ENCODE assay signal across 8 mouse cellular contexts in genomic region chrX:73655529-73655928, GRCm38 (mm10). TPM values are rescaled to one million over a fixed set of nuclear protein-coding genes. Genes with fewer than 3 reads are reported as not detected.
DNase-seq lines count a peak whose midpoint lies in the region; ATAC-seq and TF ChIP-seq lines count a peak whose summit lies in the region.

No protein-coding gene starts in this region.

- H3K27ac ChIP-seq in MEL (ENCODE audit: control insufficient read depth, low read depth, low read length), result no peak overlapping the region
- H3K27ac ChIP-seq in embryonic facial prominence, embryonic 14.5 days (replicated peaks; ENCODE audit: low read depth, low read length), result no peak overlapping the region

- H3K9me3 ChIP-seq in MEL (replicated peaks; ENCODE audit: insufficient read depth, low read length), result no peaks in the 10 kb centered on the region
- no peaks in the 10 kb centered on the region for H3K9me3 ChIP-seq in embryonic facial prominence, embryonic 14.5 days (ENCODE audit: control insufficient read depth, low read length)

- H3K36me3 ChIP-seq in MEL (ENCODE audit: control insufficient read depth in 1 of 2, insufficient read depth in 2 of 2, low read length in 2 of 2), result no peaks in the 10 kb centered on the region
- H3K36me3 ChIP-seq in embryonic facial prominence, embryonic 14.5 days (ENCODE audit: control insufficient read depth, insufficient read depth, low read length), result no peaks in the 10 kb centered on the region

- TF ChIP-seq RAD21 in MEL (IDR thresholded peaks at IDR 0.05; ENCODE audit: low read depth, low read length), result peak; percentile 12

- ATAC-seq in embryonic facial prominence, embryonic 14.5 days (ENCODE audit: low read depth), result no peak
- peak; percentile 36; the same call in 1 of the 2 replicates for ATAC-seq in neutrophil, adult 5-6 weeks (ENCODE audit: extremely low read depth, insufficient number of reproducible peaks, low FRiP score, poor library complexity, severe bottlenecking)

- DNase-seq in kidney, postnatal 10 days, result peak; percentile 58
- no peak for DNase-seq in kidney, adult 8-10 months
- DNase-seq in MEL (ENCODE audit: low read depth, low spot score), result peak; percentile 68
- DNase-seq in embryonic facial prominence, embryonic 14.5 days (ENCODE audit: low spot score), result peak; percentile 35
- DNase-seq in cerebellum, adult 11-12 months, result no peak
- no peak for DNase-seq in cerebellum, adult 11 months
- DNase-seq in right cerebral cortex, postnatal 14 days, result no peak

- no peak for TF ChIP-seq POLR2A in MEL (IDR thresholded peaks at IDR 0.05; ENCODE audit: control insufficient read depth in 1 of 2, insufficient read depth in 1 of 2, low read depth in 1 of 2, low read length in 2 of 2, poor library complexity in 1 of 2)

- WGBS in embryonic facial prominence, embryonic 14.5 days, result 53% methylated on average over 3 of the region's 3 CpGs

- H3K79me2 ChIP-seq in MEL (ENCODE audit: control insufficient read depth, insufficient read depth, low read length, poor library complexity), result no peaks in the 10 kb centered on the region

- peak; percentile 56 to 61 (median 61) for TF ChIP-seq CTCF in MEL (IDR thresholded peaks at IDR 0.05 in 2 of 3, conservative IDR thresholded peaks at IDR 0.05 in 1 of 3; ENCODE audit: control insufficient read depth in 1 of 3, insufficient read depth in 1 of 3, low read depth in 2 of 3, low read length in 3 of 3, poor library complexity in 1 of 3, severe bottlenecking in 1 of 3)

- H3K4me2 ChIP-seq in embryonic facial prominence, embryonic 14.5 days (ENCODE audit: low read depth, low read length), result no peak overlapping the region

- H3K4me1 ChIP-seq in MEL (ENCODE audit: control insufficient read depth in 1 of 2, insufficient read depth in 2 of 2, low read length in 2 of 2), result peaks cover 0 to 11% of the 10 kb centered on the region in 2 experiments; a peak in 1 of 4 replicates
- no peaks in the 10 kb centered on the region for H3K4me1 ChIP-seq in embryonic facial prominence, embryonic 14.5 days (ENCODE audit: control insufficient read depth, insufficient read depth, low read length)

- peak overlapping the region; percentile 31; the same call in 1 of the 2 replicates for H3K9ac ChIP-seq in MEL (ENCODE audit: control insufficient read depth, low read depth, low read length, poor library complexity, severe bottlenecking)
- no peak overlapping the region for H3K9ac ChIP-seq in embryonic facial prominence, embryonic 14.5 days (ENCODE audit: low read depth, low read length)

- H3K4me3 ChIP-seq in MEL (ENCODE audit: control insufficient read depth in 1 of 2, insufficient read depth in 1 of 2, low read depth in 2 of 2, low read length in 2 of 2), result no peak overlapping the region
- no peak overlapping the region for H3K4me3 ChIP-seq in embryonic facial prominence, embryonic 14.5 days (ENCODE audit: low read depth, low read length)

- no peak for TF ChIP-seq EP300 in MEL (IDR thresholded peaks at IDR 0.05; ENCODE audit: low read depth in 1 of 2, low read length in 2 of 2)

- no peaks in the 10 kb centered on the region for H3K27me3 ChIP-seq in MEL (ENCODE audit: control insufficient read depth in 1 of 2, insufficient read depth in 2 of 2, low read length in 2 of 2)
- H3K27me3 ChIP-seq in embryonic facial prominence, embryonic 14.5 days (replicated peaks; ENCODE audit: control insufficient read depth, insufficient read depth, low read length), result no peaks in the 10 kb centered on the region

TF ChIP-seq in MEL, 35 proteins besides CTCF, POLR2A, EP300 and RAD21:
- no peak for TF ChIP-seq ZNF384 (IDR thresholded peaks at IDR 0.05; ENCODE audit: low read depth, low read length)
- no peak for TF ChIP-seq NELFE (IDR thresholded peaks at IDR 0.05; ENCODE audit: low read depth, low read length)
- no peak for TF ChIP-seq UBTF (IDR thresholded peaks at IDR 0.05; ENCODE audit: borderline replicate concordance, insufficient read depth, low read depth, low read length)
- TF ChIP-seq GABPA (IDR thresholded peaks at IDR 0.05; ENCODE audit: low read depth, low read length), result no peak
- no peak for TF ChIP-seq NRF1 (IDR thresholded peaks at IDR 0.05; ENCODE audit: insufficient read depth, low read depth, low read length, poor library complexity, severe bottlenecking)
- no peak for TF ChIP-seq ZC3H11A (IDR thresholded peaks at IDR 0.05; ENCODE audit: low read depth, low read length)
- TF ChIP-seq MAFK (IDR thresholded peaks at IDR 0.05; ENCODE audit: borderline replicate concordance, low read depth, low read length), result no peak
- TF ChIP-seq POLR2AphosphoS5 (IDR thresholded peaks at IDR 0.05; ENCODE audit: borderline replicate concordance, low read depth, low read length), result no peak
- TF ChIP-seq TCF12 (IDR thresholded peaks at IDR 0.05; ENCODE audit: low read depth, low read length), result no peak
- no peak for TF ChIP-seq E2F4 (IDR thresholded peaks at IDR 0.05; ENCODE audit: borderline replicate concordance, low read depth, low read length)
- no peak for TF ChIP-seq MXI1 (IDR thresholded peaks at IDR 0.05; ENCODE audit: low read depth, low read length)
- peak; percentile 17; the same call in 1 of the 2 replicates for TF ChIP-seq ELF1 (IDR thresholded peaks at IDR 0.05; ENCODE audit: low read depth, low read length)
- peak; percentile 48 for TF ChIP-seq SMC3 (IDR thresholded peaks at IDR 0.05; ENCODE audit: low read depth, low read length)
- no peak for TF ChIP-seq ZMIZ1 (IDR thresholded peaks at IDR 0.05; ENCODE audit: low read depth, low read length)
- no peak for TF ChIP-seq USF1 (IDR thresholded peaks at IDR 0.05; ENCODE audit: low read depth, low read length)
- TF ChIP-seq USF2 (IDR thresholded peaks at IDR 0.05; ENCODE audit: borderline replicate concordance in 1 of 2, insufficient read depth in 1 of 2, low read depth in 1 of 2, low read length in 2 of 2), result no peak

RNA-seq across cellular contexts. Expression of gene Pnck, which starts 4.4 kb away (rescaled TPM):
- not detected in 2 replicates for total RNA-seq in MEL (2012; rRNA removed)
- under 1 TPM in 1 of 2 experiments, not detected in 1; 0.11 TPM for polyA plus RNA-seq in MEL (2012; ENCODE audit: insufficient read depth in 1 of 2, insufficient read length in 2 of 2, low read depth in 1 of 2, low replicate concordance in 2 of 2, missing spikeins in 1 of 2)
- polyA plus RNA-seq in embryonic facial prominence, embryonic 14.5 days (2014; fragmentation: Nextera tagmentation; extraction: Ambion mirVana), result 16.6 and 19.9 TPM in 2 replicates
- not detected in 2 replicates for total RNA-seq in neutrophil, adult 5-6 weeks (2017)

RNA-seq across cellular contexts. Expression of gene Dusp9, which starts 16.3 kb away (rescaled TPM):
- 3.4 and 4.7 TPM in 2 replicates for total RNA-seq in MEL (2012; rRNA removed)
- polyA plus RNA-seq in MEL (2012; ENCODE audit: insufficient read depth in 1 of 2, insufficient read length in 2 of 2, low read depth in 1 of 2, low replicate concordance in 2 of 2, missing spikeins in 1 of 2), result 1 to 10 TPM in 1 of 2 experiments, not detected in 1; 5.2 TPM
- polyA plus RNA-seq in embryonic facial prominence, embryonic 14.5 days (2014; fragmentation: Nextera tagmentation; extraction: Ambion mirVana), result 1.6 and 2.2 TPM in 2 replicates
- total RNA-seq in neutrophil, adult 5-6 weeks (2017), result not detected in 2 replicates

RNA-seq across cellular contexts. Expression of gene Slc6a8, which starts 17.4 kb away (rescaled TPM):
- 4.9 and 5.4 TPM in 2 replicates for total RNA-seq in MEL (2012; rRNA removed)
- polyA plus RNA-seq in MEL (2012; ENCODE audit: insufficient read depth in 1 of 2, insufficient read length in 2 of 2, low read depth in 1 of 2, low replicate concordance in 2 of 2, missing spikeins in 1 of 2), result 10 to 100 TPM in 1 of 2 experiments, not detected in 1; 11.9 TPM
- 8.8 and 10.1 TPM in 2 replicates for polyA plus RNA-seq in embryonic facial prominence, embryonic 14.5 days (2014; fragmentation: Nextera tagmentation; extraction: Ambion mirVana)
- total RNA-seq in neutrophil, adult 5-6 weeks (2017), result 0.25 TPM in 1 of 2 replicates, not detected in the other

Comparison
In these comparisons a context has a peak if more than half of its experiments do, and no peak if none do; other contexts are left out.
1. DNase-seq: peak in kidney, postnatal 10 days (single experiment), MEL (single experiment) and embryonic facial prominence, embryonic 14.5 days (single experiment); none in kidney, adult 8-10 months (0 of 2), cerebellum, adult 11-12 months (single experiment), cerebellum, adult 11 months (single experiment) and right cerebral cortex, postnatal 14 days (single experiment).